In genomic region chr3:102152471-102152870, GRCm38 (mm10) we compare ENCODE assay signal across 10 mouse cellular contexts. TPM values are rescaled to one million over a fixed set of nuclear protein-coding genes. Genes with fewer than 3 reads are reported as not detected.
DNase-seq lines count a peak whose midpoint lies in the region; ATAC-seq and TF ChIP-seq lines count a peak whose summit lies in the region.
"Had no signal": no experiment of that assay in that cellular context is flagged by ENCODE, and none has a peak within 500 bp of the region (broad histone marks: within the 10 kb centered on the region; RNA-seq: fewer than 3 reads in every experiment).

No protein-coding gene starts in this region.

- no peak for ATAC-seq in forebrain, embryonic 16.5 days
- ATAC-seq in liver, embryonic 15.5 days (ENCODE audit: insufficient read depth): 0 out of 2 replicates have a peak, but pooled peaks have one; percentile 21
- no peak for ATAC-seq in liver, postnatal 0 days
- no peak for ATAC-seq in embryonic facial prominence, embryonic 15.5 days (ENCODE audit: insufficient number of reproducible peaks, low FRiP score, low TSS enrichment, low read depth)
- ATAC-seq in midbrain, embryonic 13.5 days: peak; percentile 48; the same call in 1 of the 2 replicates
- ATAC-seq in hindbrain, embryonic 12.5 days (ENCODE audit: low FRiP score): no peak

- WGBS in forebrain, embryonic 10.5 days: 24% methylated on average over 4 of the region's 4 CpGs
- 24% methylated on average over 4 of the region's 4 CpGs for WGBS in forebrain, embryonic 16.5 days
- 59% methylated on average over 4 of the region's 4 CpGs for WGBS in liver, embryonic 15.5 days (ENCODE audit: insufficient replicate concordance)
- 68% methylated on average over 4 of the region's 4 CpGs for WGBS in liver, postnatal 0 days (ENCODE audit: insufficient replicate concordance)
- WGBS in embryonic facial prominence, embryonic 15.5 days: 38% methylated on average over 4 of the region's 4 CpGs
- 17% methylated on average over 4 of the region's 4 CpGs for WGBS in midbrain, embryonic 13.5 days
- 32% methylated on average over 4 of the region's 4 CpGs for WGBS in hindbrain, embryonic 12.5 days

- H3K9ac ChIP-seq in forebrain, embryonic 16.5 days (replicated peaks; ENCODE audit: low read depth, low read length): no peak overlapping the region
- H3K9ac ChIP-seq in liver, embryonic 15.5 days: no peak overlapping the region
- H3K9ac ChIP-seq in liver, postnatal 0 days (replicated peaks): no peak overlapping the region
- H3K9ac ChIP-seq in embryonic facial prominence, embryonic 15.5 days: no peak overlapping the region
- no peak overlapping the region for H3K9ac ChIP-seq in midbrain, embryonic 13.5 days (replicated peaks)
- no peak overlapping the region for H3K9ac ChIP-seq in hindbrain, embryonic 12.5 days
- H3K9ac ChIP-seq: neural tube, embryonic 15.5 days had no signal

- H3K4me1 ChIP-seq in forebrain, embryonic 10.5 days: peaks cover 52% of the 10 kb centered on the region
- no peaks in the 10 kb centered on the region for H3K4me1 ChIP-seq in forebrain, embryonic 16.5 days (replicated peaks; ENCODE audit: control insufficient read depth, insufficient read depth, low read length)
- peaks cover 8% of the 10 kb centered on the region for H3K4me1 ChIP-seq in liver, embryonic 15.5 days (replicated peaks)
- H3K4me1 ChIP-seq in liver, postnatal 0 days (ENCODE audit: insufficient read depth): peaks cover 6% of the 10 kb centered on the region; the same call in 1 of the 2 replicates
- peaks cover 17% of the 10 kb centered on the region; the same call in 1 of the 2 replicates for H3K4me1 ChIP-seq in embryonic facial prominence, embryonic 15.5 days
- peaks cover 24% of the 10 kb centered on the region for H3K4me1 ChIP-seq in midbrain, embryonic 13.5 days (replicated peaks)
- peaks cover 10% of the 10 kb centered on the region; the same call in 1 of the 2 replicates for H3K4me1 ChIP-seq in hindbrain, embryonic 12.5 days

- no peaks in the 10 kb centered on the region for H3K9me3 ChIP-seq in forebrain, embryonic 10.5 days
- H3K9me3 ChIP-seq in forebrain, embryonic 16.5 days (ENCODE audit: control insufficient read depth, low read length): no peaks in the 10 kb centered on the region
- no peaks in the 10 kb centered on the region for H3K9me3 ChIP-seq in liver, embryonic 15.5 days (replicated peaks)
- no peaks in the 10 kb centered on the region for H3K9me3 ChIP-seq in liver, postnatal 0 days (ENCODE audit: low read length)
- no peaks in the 10 kb centered on the region for H3K9me3 ChIP-seq in embryonic facial prominence, embryonic 15.5 days (replicated peaks)
- H3K9me3 ChIP-seq in midbrain, embryonic 13.5 days: no peaks in the 10 kb centered on the region
- H3K9me3 ChIP-seq in hindbrain, embryonic 12.5 days (replicated peaks): no peaks in the 10 kb centered on the region
- H3K9me3 ChIP-seq: neural tube, embryonic 15.5 days had no signal

- peaks cover 43% of the 10 kb centered on the region for H3K27me3 ChIP-seq in forebrain, embryonic 10.5 days (ENCODE audit: poor library complexity, severe bottlenecking)
- no peaks in the 10 kb centered on the region for H3K27me3 ChIP-seq in forebrain, embryonic 16.5 days (replicated peaks; ENCODE audit: control insufficient read depth, insufficient read depth, low read length)
- no peaks in the 10 kb centered on the region for H3K27me3 ChIP-seq in liver, embryonic 15.5 days
- H3K27me3 ChIP-seq in liver, postnatal 0 days (ENCODE audit: insufficient read depth, low read length): no peaks in the 10 kb centered on the region
- H3K27me3 ChIP-seq in embryonic facial prominence, embryonic 15.5 days: no peaks in the 10 kb centered on the region
- peaks cover 13% of the 10 kb centered on the region for H3K27me3 ChIP-seq in midbrain, embryonic 13.5 days
- H3K27me3 ChIP-seq in hindbrain, embryonic 12.5 days: no peaks in the 10 kb centered on the region
- H3K27me3 ChIP-seq: neural tube, embryonic 15.5 days had no signal

- TF ChIP-seq EP300 in liver, postnatal 0 days (IDR thresholded peaks at IDR 0.05; ENCODE audit: low read depth): no peak

- TF ChIP-seq CTCF in liver, postnatal 0 days (IDR thresholded peaks at IDR 0.05; ENCODE audit: low read depth): no peak

- H3K4me2 ChIP-seq in forebrain, embryonic 16.5 days (ENCODE audit: low read length): no peak overlapping the region
- no peak overlapping the region for H3K4me2 ChIP-seq in liver, embryonic 15.5 days
- H3K4me2 ChIP-seq in liver, postnatal 0 days (ENCODE audit: low read depth, low read length): no peak overlapping the region
- H3K4me2 ChIP-seq in embryonic facial prominence, embryonic 15.5 days (replicated peaks): no peak overlapping the region
- H3K4me2 ChIP-seq in midbrain, embryonic 13.5 days (replicated peaks): no peak overlapping the region
- H3K4me2 ChIP-seq in hindbrain, embryonic 12.5 days (replicated peaks): no peak overlapping the region
- H3K4me2 ChIP-seq: neural tube, embryonic 15.5 days had no signal

- H3K36me3 ChIP-seq in forebrain, embryonic 10.5 days (replicated peaks): peaks cover 8% of the 10 kb centered on the region
- no peaks in the 10 kb centered on the region for H3K36me3 ChIP-seq in forebrain, embryonic 16.5 days (ENCODE audit: control insufficient read depth, insufficient read depth)
- peaks cover 28% of the 10 kb centered on the region for H3K36me3 ChIP-seq in liver, embryonic 15.5 days (replicated peaks)
- H3K36me3 ChIP-seq in liver, postnatal 0 days (replicated peaks; ENCODE audit: insufficient read depth, low read length): peaks cover 12% of the 10 kb centered on the region; the same call in 1 of the 2 replicates
- peaks cover 9% of the 10 kb centered on the region for H3K36me3 ChIP-seq in embryonic facial prominence, embryonic 15.5 days
- 0 out of 2 replicates have a peak, but pooled peaks cover 4% of the 10 kb centered on the region for H3K36me3 ChIP-seq in midbrain, embryonic 13.5 days
- H3K36me3 ChIP-seq in hindbrain, embryonic 12.5 days: peaks cover 6% of the 10 kb centered on the region
- H3K36me3 ChIP-seq: neural tube, embryonic 15.5 days had no signal

- H3K27ac ChIP-seq in forebrain, embryonic 10.5 days: peak overlapping the region; percentile 79
- no peak overlapping the region for H3K27ac ChIP-seq in forebrain, embryonic 16.5 days (ENCODE audit: low read length)
- no peak overlapping the region for H3K27ac ChIP-seq in liver, embryonic 15.5 days (replicated peaks)
- no peak overlapping the region for H3K27ac ChIP-seq in liver, postnatal 0 days (ENCODE audit: low read depth)
- H3K27ac ChIP-seq in embryonic facial prominence, embryonic 15.5 days (replicated peaks): peak overlapping the region; percentile 65
- H3K27ac ChIP-seq in midbrain, embryonic 13.5 days: no peak overlapping the region
- H3K27ac ChIP-seq in hindbrain, embryonic 12.5 days: no peak overlapping the region
- H3K27ac ChIP-seq: neural tube, embryonic 15.5 days had no signal

- no peak overlapping the region for H3K4me3 ChIP-seq in forebrain, embryonic 10.5 days
- no peak overlapping the region for H3K4me3 ChIP-seq in forebrain, embryonic 16.5 days (replicated peaks; ENCODE audit: low read length)
- H3K4me3 ChIP-seq in liver, embryonic 15.5 days (replicated peaks): no peak overlapping the region
- H3K4me3 ChIP-seq in liver, postnatal 0 days (ENCODE audit: low read depth, low read length): no peak overlapping the region
- no peak overlapping the region for H3K4me3 ChIP-seq in embryonic facial prominence, embryonic 15.5 days (replicated peaks)
- no peak overlapping the region for H3K4me3 ChIP-seq in midbrain, embryonic 13.5 days (replicated peaks)
- no peak overlapping the region for H3K4me3 ChIP-seq in hindbrain, embryonic 12.5 days
- H3K4me3 ChIP-seq: neural tube, embryonic 15.5 days had no signal

- DNase-seq in forebrain, embryonic 10.5 days (ENCODE audit: extremely low spot score, low spot score): no peak
- DNase-seq in liver, postnatal 0 days: no peak
- no peak for DNase-seq in urinary bladder, postnatal 36 days (ENCODE audit: low spot score in 2 of 2)
- DNase-seq: right cerebral cortex, postnatal 14 days had no signal

RNA-seq across cellular contexts. Expression of gene Vangl1, which starts 52.0 kb away (rescaled TPM):
- polyA plus RNA-seq in forebrain, embryonic 10.5 days (2016; fragmentation: Nextera tagmentation; extraction: Ambion mirVana): 9.5 and 11.0 TPM in 2 replicates
- 6.3 and 8.0 TPM in 2 replicates for polyA plus RNA-seq in forebrain, embryonic 16.5 days (2015; fragmentation: Nextera tagmentation; extraction: Ambion mirVana)
- 57.8 and 65.1 TPM in 2 replicates for polyA plus RNA-seq in liver, embryonic 15.5 days (2015; fragmentation: Nextera tagmentation; extraction: Ambion mirVana)
- 21.4 and 22.8 TPM in 2 replicates for polyA plus RNA-seq in liver, postnatal 0 days (2015; fragmentation: Nextera tagmentation; extraction: Ambion mirVana)
- 19.2 and 23.1 TPM in 2 replicates for polyA plus RNA-seq in embryonic facial prominence, embryonic 15.5 days (2015; fragmentation: Nextera tagmentation; extraction: Ambion mirVana)
- 5.9 and 7.3 TPM in 2 replicates for polyA plus RNA-seq in midbrain, embryonic 13.5 days (2015; fragmentation: Nextera tagmentation; extraction: Ambion mirVana)
- polyA plus RNA-seq in hindbrain, embryonic 12.5 days (2016; fragmentation: Nextera tagmentation; extraction: Ambion mirVana): 11.1 and 15.2 TPM in 2 replicates

Comparison
In these comparisons a context has a peak if more than half of its experiments do, and no peak if none do; other contexts are left out.
1. H3K27ac ChIP-seq: peak in forebrain, embryonic 10.5 days (single experiment) and embryonic facial prominence, embryonic 15.5 days (single experiment); none in forebrain, embryonic 16.5 days (single experiment), liver, embryonic 15.5 days (single experiment), liver, postnatal 0 days (single experiment), midbrain, embryonic 13.5 days (single experiment) and hindbrain, embryonic 12.5 days (single experiment).
2. ATAC-seq: peak in liver, embryonic 15.5 days (single experiment) and midbrain, embryonic 13.5 days (single experiment); none in forebrain, embryonic 16.5 days (single experiment), liver, postnatal 0 days (single experiment), embryonic facial prominence, embryonic 15.5 days (single experiment) and hindbrain, embryonic 12.5 days (single experiment).